Mouse (Mus musculus): ENCODE measurements at regions not wholly inside any gene's neighbourhood (a gene's known extent, or its start where the extent isn't known, plus 50 kb on each side); places are given as distances from the start of the nearest gene placed in this dataset.

GRCm38 (mm10) chr19:54099292-54099691 lies 55.3 kb downstream of the Adra2a start:
- no peak for TF ChIP-seq CTCF (IDR thresholded peaks at IDR 0.05; ENCODE audit: insufficient read depth, low read depth, low read length)
- Histone ChIP-seq H3K4me1 (ENCODE audit: control insufficient read depth, insufficient read depth, low read length) (peaks cover 11% of the 10 kb centered on the region), H3K27ac (ENCODE audit: insufficient read depth, low read depth, low read length) (no peak overlapping the region), H3K4me3 (ENCODE audit: insufficient read depth, low read depth, low read length) (no peak overlapping the region)
- 95% methylated on average over 9 of the region's 9 CpGs for WGBS

- Histone ChIP-seq H3K4me1 (ENCODE audit: control insufficient read depth, insufficient read depth, low read length) (peaks cover 8% of the 10 kb centered on the region), H3K27ac (ENCODE audit: insufficient read depth, low read depth, low read length) (no peak overlapping the region), H3K4me3 (ENCODE audit: insufficient read depth, low read depth, low read length) (no peak overlapping the region)
- 65% methylated on average over 6 of the region's 6 CpGs for WGBS
- TF ChIP-seq CTCF (IDR thresholded peaks at IDR 0.05; ENCODE audit: insufficient read depth, low read depth, low read length): no peak
- TF ChIP-seq POLR2A (IDR thresholded peaks at IDR 0.05; ENCODE audit: insufficient read depth, low read depth, low read length): no peak
These were observed 55.8 kb downstream of the Adra2a start for GRCm38 (mm10) chr19:54099769-54100168.

GRCm38 (mm10) chr19:54106571-54106970 lies 62.6 kb downstream of the Adra2a start:
- Histone ChIP-seq H3K4me1 (ENCODE audit: control insufficient read depth, insufficient read depth, low read length) (peaks cover 3% of the 10 kb centered on the region; the same call in 1 of the 2 replicates), H3K4me3 (ENCODE audit: insufficient read depth, low read depth, low read length) (no peak overlapping the region), H3K27ac (ENCODE audit: insufficient read depth, low read depth, low read length) (no peak overlapping the region)
- TF ChIP-seq CTCF (IDR thresholded peaks at IDR 0.05; ENCODE audit: insufficient read depth, low read depth, low read length) (no peak), POLR2A (IDR thresholded peaks at IDR 0.05; ENCODE audit: insufficient read depth, low read depth, low read length) (no peak)
- 34% methylated on average over 3 of the region's 3 CpGs for WGBS

- TF ChIP-seq CTCF (IDR thresholded peaks at IDR 0.05; ENCODE audit: insufficient read depth, low read depth, low read length): no peak
- Histone ChIP-seq H3K4me3 (ENCODE audit: insufficient read depth, low read depth, low read length) (no peak overlapping the region), H3K4me1 (ENCODE audit: control insufficient read depth, insufficient read depth, low read length) (peaks cover 3% of the 10 kb centered on the region; the same call in 1 of the 2 replicates), H3K27ac (ENCODE audit: insufficient read depth, low read depth, low read length) (no peak overlapping the region)
- 66% methylated on average over 13 of the region's 13 CpGs for WGBS
These were observed 63.3 kb downstream of the Adra2a start for GRCm38 (mm10) chr19:54107103-54107821.

- H3K4me1 ChIP-seq (ENCODE audit: control insufficient read depth, insufficient read depth, low read length): peaks cover 6% of the 10 kb centered on the region; the same call in 1 of the 2 replicates
- H3K27ac ChIP-seq (ENCODE audit: insufficient read depth, low read depth, low read length): no peak overlapping the region
- 90% methylated on average over 6 of the region's 6 CpGs for WGBS
- H3K4me3 ChIP-seq (ENCODE audit: insufficient read depth, low read depth, low read length): no peak overlapping the region
- TF ChIP-seq POLR2A (IDR thresholded peaks at IDR 0.05; ENCODE audit: insufficient read depth, low read depth, low read length) (no peak), CTCF (IDR thresholded peaks at IDR 0.05; ENCODE audit: insufficient read depth, low read depth, low read length) (no peak)
These were observed 66.1 kb downstream of the Adra2a start for GRCm38 (mm10) chr19:54110080-54110479.

GRCm38 (mm10) chr19:54112691-54113090 lies 68.7 kb downstream of the Adra2a start:
- peaks cover 4% of the 10 kb centered on the region; the same call in 1 of the 2 replicates for H3K4me1 ChIP-seq (ENCODE audit: control insufficient read depth, insufficient read depth, low read length)
- no peak overlapping the region for H3K27ac ChIP-seq (ENCODE audit: insufficient read depth, low read depth, low read length)
- 81% methylated on average over 3 of the region's 3 CpGs for WGBS
- TF ChIP-seq POLR2A (IDR thresholded peaks at IDR 0.05; ENCODE audit: insufficient read depth, low read depth, low read length): no peak
- no peak for TF ChIP-seq CTCF (IDR thresholded peaks at IDR 0.05; ENCODE audit: insufficient read depth, low read depth, low read length)
- H3K4me3 ChIP-seq (ENCODE audit: insufficient read depth, low read depth, low read length): no peak overlapping the region

- 91% methylated on average over 6 of the region's 6 CpGs for WGBS
- H3K27ac ChIP-seq (ENCODE audit: insufficient read depth, low read depth, low read length): no peak overlapping the region
- H3K4me1 ChIP-seq (ENCODE audit: control insufficient read depth, insufficient read depth, low read length): peaks cover 4% of the 10 kb centered on the region; the same call in 1 of the 2 replicates
- no peak for TF ChIP-seq CTCF (IDR thresholded peaks at IDR 0.05; ENCODE audit: insufficient read depth, low read depth, low read length)
- no peak for TF ChIP-seq POLR2A (IDR thresholded peaks at IDR 0.05; ENCODE audit: insufficient read depth, low read depth, low read length)
- H3K4me3 ChIP-seq (ENCODE audit: insufficient read depth, low read depth, low read length): no peak overlapping the region
These were observed 69.5 kb downstream of the Adra2a start for GRCm38 (mm10) chr19:54113421-54113820.

GRCm38 (mm10) chr19:54114588-54115317 lies 70.8 kb downstream of the Adra2a start:
- TF ChIP-seq CTCF (IDR thresholded peaks at IDR 0.05; ENCODE audit: insufficient read depth, low read depth, low read length) (no peak), POLR2A (IDR thresholded peaks at IDR 0.05; ENCODE audit: insufficient read depth, low read depth, low read length) (no peak)
- Histone ChIP-seq H3K27ac (ENCODE audit: insufficient read depth, low read depth, low read length) (no peak overlapping the region), H3K4me1 (ENCODE audit: control insufficient read depth, insufficient read depth, low read length) (peaks cover 4% of the 10 kb centered on the region; the same call in 1 of the 2 replicates), H3K4me3 (ENCODE audit: insufficient read depth, low read depth, low read length) (peak overlapping the region; percentile 36)
- WGBS: 21% methylated on average over 22 of the region's 22 CpGs

GRCm38 (mm10) chr19:54115335-54115734 lies 71.4 kb downstream of the Adra2a start:
- WGBS: 35% methylated on average over 4 of the region's 4 CpGs
- TF ChIP-seq CTCF (IDR thresholded peaks at IDR 0.05; ENCODE audit: insufficient read depth, low read depth, low read length) (no peak), POLR2A (IDR thresholded peaks at IDR 0.05; ENCODE audit: insufficient read depth, low read depth, low read length) (no peak)
- no peak overlapping the region for H3K27ac ChIP-seq (ENCODE audit: insufficient read depth, low read depth, low read length)
- H3K4me1 ChIP-seq (ENCODE audit: control insufficient read depth, insufficient read depth, low read length): peaks cover 4% of the 10 kb centered on the region; the same call in 1 of the 2 replicates
- H3K4me3 ChIP-seq (ENCODE audit: insufficient read depth, low read depth, low read length): peak overlapping the region; percentile 36

All from olfactory bulb, adult 2 months (tissue).